Mouse (Mus musculus) midbrain, embryonic 13.5 days (tissue): ENCODE measurements at regions not wholly inside any gene's neighbourhood (a gene's known extent, or its start where the extent isn't known, plus 50 kb on each side); places are given as distances from the start of the nearest gene placed in this dataset.

Source experiments
- ATAC-seq: fragments of 200-750 bp; cut with Nextera tagmentation; 2 replicates; pipeline ENCODE4 v1.8.0; 2017; ENCODE audit warnings: mild to moderate bottlenecking, moderate TSS enrichment, moderate library complexity
- H3K27ac ChIP-seq: fragments of 300-500 bp; sonication (generic); 2 replicates; pipeline ENCODE4 v1.5.1; 2015; ENCODE audit warnings: inconsistent platforms, mild to moderate bottlenecking, moderate library complexity
- H3K27me3 ChIP-seq: fragments of 300-500 bp; sonication (generic); 2 replicates; pipeline ENCODE4 v1.6.1; 2015; ENCODE audit warnings: mild to moderate bottlenecking, inconsistent platforms
- H3K36me3 ChIP-seq: fragments of 300-500 bp; sonication (generic); 2 replicates; pipeline ENCODE4 v1.6.1; 2015; ENCODE audit warnings: mild to moderate bottlenecking, inconsistent platforms
- H3K4me1 ChIP-seq: fragments of 300-500 bp; sonication (generic); replicated peaks from 2 replicates; pipeline ENCODE4 v1.6.1; 2015; ENCODE audit warnings: inconsistent platforms
- H3K4me2 ChIP-seq: fragments of 300-500 bp; sonication (generic); replicated peaks from 2 replicates; pipeline ENCODE4 v1.6.1; 2015; ENCODE audit warnings: moderate library complexity, mild to moderate bottlenecking, inconsistent platforms
- H3K4me3 ChIP-seq: fragments of 300-500 bp; sonication (generic); replicated peaks from 2 replicates; pipeline ENCODE4 v1.5.1; 2015; ENCODE audit warnings: mild to moderate bottlenecking, inconsistent platforms
- H3K9ac ChIP-seq: fragments of 300-500 bp; sonication (generic); replicated peaks from 2 replicates; pipeline ENCODE4 v1.6.1; 2015; ENCODE audit warnings: mild to moderate bottlenecking, inconsistent platforms
- H3K9me3 ChIP-seq: fragments of 300-500 bp; sonication (generic); 2 replicates; pipeline ENCODE4 v1.6.1; 2016; ENCODE audit warnings: mild to moderate bottlenecking, inconsistent platforms
- WGBS: fragments of 180-500 bp; shearing (Covaris S2); methylation state at CpG from one replicate; pipeline ENCODE4 v1.1.7; 2015; 5-methylcytosine and 5-hydroxymethylcytosine counted together

DNA sequence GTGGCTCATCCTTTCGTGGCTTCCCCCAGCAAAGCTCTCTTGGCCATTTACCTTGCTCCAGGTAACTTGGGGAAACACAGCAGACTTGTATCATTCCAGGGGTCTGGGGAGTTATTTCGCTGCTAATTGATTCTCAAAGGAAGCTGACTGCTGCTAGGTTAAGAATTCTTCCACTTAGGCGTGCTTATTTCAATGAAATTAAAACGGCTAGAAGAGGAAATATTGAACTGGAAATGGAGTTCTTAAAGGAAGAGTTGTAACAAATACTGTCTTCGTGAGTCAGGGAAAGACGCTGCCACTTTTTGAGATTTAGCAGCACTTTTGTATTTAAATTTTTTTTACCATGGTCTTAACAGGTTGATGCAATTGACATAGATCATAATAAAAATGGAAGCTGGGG is 246.4 kb downstream of the Ttll7 start:
- Histone ChIP-seq H3K36me3 (no peaks in the 10 kb centered on the region), H3K4me3 (no peak overlapping the region), H3K4me1 (peaks cover 54% of the 10 kb centered on the region), H3K4me2 (peak overlapping the region; percentile 42), H3K27me3 (peaks cover 12% of the 10 kb centered on the region), H3K9ac (peak overlapping the region; percentile 6; the same call in 1 of the 2 replicates), H3K9me3 (no peaks in the 10 kb centered on the region), H3K27ac (no peak overlapping the region)
- WGBS: 27% methylated on average over 6 of the region's 6 CpGs
- ATAC-seq: no peak

DNA sequence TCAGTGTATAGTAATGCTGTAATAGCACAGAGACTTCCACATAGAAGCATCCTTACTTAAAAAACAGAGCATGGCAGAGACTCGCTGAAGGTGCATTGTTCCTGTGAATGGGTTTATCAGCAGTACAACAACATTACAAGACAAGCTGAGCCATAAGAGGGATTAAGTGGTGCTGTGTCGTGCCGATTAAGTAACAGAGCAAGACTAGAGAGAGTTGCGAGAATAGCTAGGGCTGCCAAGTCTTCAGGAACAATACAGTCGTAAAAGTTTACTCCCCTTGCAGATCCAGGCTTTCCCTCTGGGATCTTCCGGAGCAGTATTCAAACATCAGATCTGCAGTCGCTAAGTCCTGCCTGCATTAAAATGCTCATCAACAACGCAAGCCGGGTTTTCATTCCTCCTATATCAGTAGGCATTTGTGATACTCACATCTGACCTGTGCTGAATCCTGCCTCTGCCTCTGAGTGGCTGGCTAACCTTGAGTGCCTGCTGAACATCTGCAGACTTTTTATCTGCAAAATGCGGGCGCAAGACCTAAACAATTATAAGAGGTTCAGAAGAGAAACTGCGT is 247.1 kb downstream of the Ttll7 start:
- H3K27ac ChIP-seq: 0 out of 2 replicates have a peak overlapping the region, but pooled peaks have one; percentile 3
- peaks cover 55% of the 10 kb centered on the region for H3K4me1 ChIP-seq
- ATAC-seq: no peak
- 23% methylated on average over 12 of the region's 12 CpGs for WGBS
- no peak overlapping the region for H3K9ac ChIP-seq
- H3K27me3 ChIP-seq: peaks cover 12% of the 10 kb centered on the region
- peak overlapping the region; percentile 32 for H3K4me2 ChIP-seq
- H3K36me3 ChIP-seq: no peaks in the 10 kb centered on the region
- no peaks in the 10 kb centered on the region for H3K9me3 ChIP-seq
- no peak overlapping the region for H3K4me3 ChIP-seq

- WGBS: 38% methylated on average over 7 of the region's 7 CpGs
- Histone ChIP-seq H3K27ac (peak overlapping the region; percentile 9; the same call in 1 of the 2 replicates), H3K4me1 (peaks cover 55% of the 10 kb centered on the region)
These were observed 249.0 kb downstream of the Ttll7 start for GRCm38 (mm10) chr3:147101053-147101764.

DNA sequence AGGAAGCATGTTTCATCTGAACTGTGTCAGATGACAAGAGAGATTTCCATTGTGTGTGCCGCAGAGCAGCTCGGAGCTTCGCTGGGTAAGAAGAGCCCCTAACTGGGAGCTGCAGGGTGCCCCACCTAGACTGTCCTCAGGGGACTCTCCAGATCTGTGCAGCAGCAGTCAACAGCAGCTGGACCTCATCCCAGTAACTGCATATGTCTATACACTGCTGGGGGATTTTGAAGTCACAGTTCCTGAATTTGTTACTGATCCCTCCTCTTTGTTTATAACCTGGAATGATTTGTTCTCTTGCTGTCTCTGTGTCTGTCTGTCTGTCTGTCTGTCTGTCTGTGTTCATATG is 249.6 kb downstream of the Ttll7 start:
- Histone ChIP-seq H3K9ac (no peak overlapping the region), H3K4me2 (no peak overlapping the region), H3K9me3 (no peaks in the 10 kb centered on the region), H3K36me3 (no peaks in the 10 kb centered on the region), H3K4me3 (no peak overlapping the region), H3K27me3 (peaks cover 3% of the 10 kb centered on the region; the same call in 1 of the 2 replicates), H3K4me1 (peaks cover 55% of the 10 kb centered on the region), H3K27ac (no peak overlapping the region)
- whole genome bisulfite sequencing: 41% methylated on average over 3 of the region's 3 CpGs
- ATAC-seq: peak; percentile 57; the same call in 1 of the 2 replicates

More at GRCm38 (mm10) chr3:147101053-147101764, 249.0 kb downstream of the Ttll7 start:
- H3K4me2 ChIP-seq: no peak overlapping the region
- ATAC-seq: no peak
- no peaks in the 10 kb centered on the region for H3K36me3 ChIP-seq
- H3K9ac ChIP-seq: no peak overlapping the region
- no peak overlapping the region for H3K4me3 ChIP-seq
- no peaks in the 10 kb centered on the region for H3K9me3 ChIP-seq
- H3K27me3 ChIP-seq: peaks cover 4% of the 10 kb centered on the region

DNA sequence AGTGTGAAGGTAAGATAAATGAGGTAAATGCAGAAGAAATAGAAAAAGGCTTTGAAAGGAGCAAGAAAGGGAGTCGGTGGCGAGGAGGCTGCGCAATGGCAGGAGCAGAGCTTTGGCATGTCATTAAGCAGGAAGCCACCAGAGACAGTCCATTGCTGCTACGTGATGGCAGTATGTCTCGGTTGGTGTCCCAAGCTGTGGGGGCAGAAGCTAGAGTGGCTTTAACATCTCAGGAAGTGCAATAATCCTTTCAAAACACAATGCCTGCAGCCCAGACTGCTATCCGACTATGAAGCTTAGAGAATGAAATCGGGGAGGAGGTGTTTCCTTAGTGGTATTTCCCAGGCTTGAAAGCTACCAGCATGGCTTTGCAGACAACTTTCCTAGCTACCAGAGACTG is 251.3 kb downstream of the Ttll7 start:
- Histone ChIP-seq H3K9me3 (no peaks in the 10 kb centered on the region), H3K4me2 (peak overlapping the region; percentile 34), H3K9ac (no peak overlapping the region), H3K27me3 (peaks cover 3% of the 10 kb centered on the region; the same call in 1 of the 2 replicates), H3K36me3 (no peaks in the 10 kb centered on the region), H3K4me1 (peaks cover 44% of the 10 kb centered on the region), H3K27ac (no peak overlapping the region), H3K4me3 (no peak overlapping the region)
- peak; percentile 48; the same call in 1 of the 2 replicates for ATAC-seq
- WGBS: 19% methylated on average over 7 of the region's 7 CpGs

- H3K27me3 ChIP-seq: no peaks in the 10 kb centered on the region
- no peak overlapping the region for H3K4me2 ChIP-seq
- H3K27ac ChIP-seq: no peak overlapping the region
- no peak for ATAC-seq
- H3K9ac ChIP-seq: no peak overlapping the region
- WGBS: 95% methylated on average over 4 of the region's 4 CpGs
- no peaks in the 10 kb centered on the region for H3K4me1 ChIP-seq
- H3K4me3 ChIP-seq: no peak overlapping the region
- no peaks in the 10 kb centered on the region for H3K36me3 ChIP-seq
- no peaks in the 10 kb centered on the region for H3K9me3 ChIP-seq
These were observed 265.4 kb downstream of the Ttll7 start for GRCm38 (mm10) chr3:147117609-147118008.

DNA sequence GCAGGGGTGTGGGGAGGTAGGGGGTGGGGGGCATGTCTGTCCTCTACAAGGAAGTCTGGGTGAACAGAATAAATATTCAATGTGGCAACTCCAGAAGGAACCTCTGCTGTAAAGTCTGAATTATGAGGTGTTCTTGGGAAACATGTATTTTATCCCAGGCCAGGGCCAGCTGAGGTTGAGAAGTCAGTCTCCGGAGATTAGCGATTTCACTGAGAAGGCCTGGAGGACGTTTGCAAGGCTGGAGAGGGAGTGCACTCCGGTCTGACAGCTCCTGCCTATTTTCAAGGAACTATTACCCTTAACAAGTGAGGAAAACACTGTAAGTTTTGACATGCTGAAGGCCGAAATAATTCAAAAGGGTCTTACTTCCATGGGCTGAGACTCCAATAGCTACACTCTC is 265.9 kb downstream of the Ttll7 start:
- Histone ChIP-seq H3K27ac (no peak overlapping the region), H3K27me3 (no peaks in the 10 kb centered on the region), H3K9me3 (no peaks in the 10 kb centered on the region), H3K36me3 (no peaks in the 10 kb centered on the region), H3K4me2 (no peak overlapping the region), H3K9ac (no peak overlapping the region), H3K4me1 (no peaks in the 10 kb centered on the region), H3K4me3 (no peak overlapping the region)
- no peak for ATAC-seq
- WGBS: 76% methylated on average over 5 of the region's 5 CpGs

GRCm38 (mm10) chr3:147118622-147119021 is 266.5 kb downstream of the Ttll7 start:
- WGBS: 89% methylated on average over 6 of the region's 6 CpGs
- Histone ChIP-seq H3K4me2 (no peak overlapping the region), H3K9me3 (no peaks in the 10 kb centered on the region), H3K36me3 (no peaks in the 10 kb centered on the region), H3K4me3 (no peak overlapping the region), H3K9ac (no peak overlapping the region), H3K27ac (no peak overlapping the region), H3K4me1 (no peaks in the 10 kb centered on the region), H3K27me3 (no peaks in the 10 kb centered on the region)
- no peak for ATAC-seq

- 87% methylated on average over 6 of the region's 6 CpGs for WGBS
- no peak overlapping the region for H3K4me3 ChIP-seq
- H3K4me1 ChIP-seq: no peaks in the 10 kb centered on the region
- no peaks in the 10 kb centered on the region for H3K36me3 ChIP-seq
- no peak for ATAC-seq
- H3K27ac ChIP-seq: no peak overlapping the region
- H3K27me3 ChIP-seq: no peaks in the 10 kb centered on the region
- H3K9ac ChIP-seq: no peak overlapping the region
- no peak overlapping the region for H3K4me2 ChIP-seq
- H3K9me3 ChIP-seq: no peaks in the 10 kb centered on the region
These were observed 269.7 kb downstream of the Ttll7 start for GRCm38 (mm10) chr3:147121826-147122225.

- H3K4me3 ChIP-seq: no peak overlapping the region
- peaks cover 4% of the 10 kb centered on the region; the same call in 1 of the 2 replicates for H3K4me1 ChIP-seq
- no peak overlapping the region for H3K4me2 ChIP-seq
- ATAC-seq: peak; percentile 67; the same call in 1 of the 2 replicates
- no peak overlapping the region for H3K9ac ChIP-seq
- H3K9me3 ChIP-seq: no peaks in the 10 kb centered on the region
- H3K36me3 ChIP-seq: no peaks in the 10 kb centered on the region
- 69% methylated on average over 6 of the region's 6 CpGs for WGBS
- no peak overlapping the region for H3K27ac ChIP-seq
- no peaks in the 10 kb centered on the region for H3K27me3 ChIP-seq
These were observed 275.6 kb downstream of the Ttll7 start for GRCm38 (mm10) chr3:147127740-147128139.

DNA sequence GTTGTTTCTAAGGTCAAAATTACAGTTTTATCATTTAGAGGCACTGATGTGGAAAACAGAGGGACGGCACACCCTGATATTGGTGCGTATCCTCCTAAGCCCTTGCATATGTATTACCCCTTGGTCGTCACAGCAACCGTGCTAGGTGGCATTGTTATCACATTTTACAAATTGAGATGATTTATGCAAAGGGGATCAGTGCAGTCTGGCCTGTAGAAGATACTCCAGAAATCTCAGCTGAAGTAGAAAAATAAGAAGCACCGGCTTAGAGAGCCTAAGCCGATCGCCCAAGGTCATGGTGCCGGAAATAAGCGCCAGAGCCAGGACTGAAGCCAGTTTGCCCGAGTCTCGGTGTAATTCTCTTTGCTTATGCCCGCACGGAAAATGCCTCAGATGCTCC is 280.7 kb downstream of the Ttll7 start:
- H3K36me3 ChIP-seq: no peaks in the 10 kb centered on the region
- WGBS: 42% methylated on average over 13 of the region's 13 CpGs
- 0 out of 2 replicates have a peak overlapping the region, but pooled peaks have one; percentile 6 for H3K4me2 ChIP-seq
- H3K4me3 ChIP-seq: no peak overlapping the region
- no peak overlapping the region for H3K27ac ChIP-seq
- H3K4me1 ChIP-seq: peaks cover 12% of the 10 kb centered on the region
- no peak overlapping the region for H3K9ac ChIP-seq
- ATAC-seq: peak; percentile 77
- no peaks in the 10 kb centered on the region for H3K9me3 ChIP-seq
- no peaks in the 10 kb centered on the region for H3K27me3 ChIP-seq

DNA sequence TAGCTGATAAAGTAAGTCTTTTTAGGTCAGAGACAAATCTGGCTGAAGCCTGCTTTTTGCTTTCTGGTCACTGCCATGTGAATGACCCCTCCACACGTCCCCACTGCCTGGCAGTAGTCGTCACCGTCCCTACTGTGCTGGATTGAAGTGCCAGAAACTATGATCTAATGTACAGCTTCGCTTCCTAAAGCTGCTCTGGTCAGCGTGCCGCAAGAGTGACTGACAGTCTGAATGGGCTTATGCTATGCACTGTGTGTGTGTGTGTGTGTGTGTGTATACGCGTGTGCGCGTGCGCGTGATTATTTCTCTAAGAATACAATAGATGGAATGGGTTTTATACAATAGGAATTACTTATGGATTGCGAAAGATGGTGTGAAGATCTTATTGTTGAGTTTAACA is 281.2 kb downstream of the Ttll7 start:
- 79% methylated on average over 13 of the region's 13 CpGs for WGBS
- no peaks in the 10 kb centered on the region for H3K9me3 ChIP-seq
- 0 out of 2 replicates have a peak overlapping the region, but pooled peaks have one; percentile 6 for H3K4me2 ChIP-seq
- H3K27ac ChIP-seq: 0 out of 2 replicates have a peak overlapping the region, but pooled peaks have one; percentile 36
- H3K4me1 ChIP-seq: peaks cover 12% of the 10 kb centered on the region
- no peak overlapping the region for H3K4me3 ChIP-seq
- H3K36me3 ChIP-seq: no peaks in the 10 kb centered on the region
- H3K9ac ChIP-seq: no peak overlapping the region
- peak; percentile 43 for ATAC-seq
- H3K27me3 ChIP-seq: no peaks in the 10 kb centered on the region
